Mouse (Mus musculus): Measurements from ENCODE around the gene Gm29776. TPM values are rescaled to one million over a fixed set of nuclear protein-coding genes. Genes with fewer than 3 reads are reported as not detected.

The Gm29776 gene
- polyA plus RNA-seq, 1 experiment from 2014 or later, result 0.32 TPM

DNA sequence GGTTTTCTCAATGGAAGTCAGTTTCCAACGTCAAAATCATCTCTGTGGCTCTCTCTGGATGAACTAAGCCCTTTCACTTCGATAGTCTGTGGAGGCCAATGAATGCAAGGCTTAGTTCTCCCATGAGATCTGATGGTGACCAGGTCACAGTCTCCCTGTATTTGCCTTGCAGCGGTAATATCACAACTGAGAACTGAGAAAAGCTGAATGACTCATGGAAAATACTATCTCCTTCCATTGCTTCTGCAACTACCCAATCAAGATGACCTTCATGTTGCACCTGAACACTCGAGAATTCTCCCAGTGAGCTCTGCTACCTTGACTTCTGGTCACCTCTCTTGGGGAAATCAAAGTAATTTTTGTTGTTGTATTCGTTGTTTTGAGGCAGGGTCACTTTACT is 28.9 kb upstream of the Gm29776 start:
- Histone ChIP-seq H3K36me3 (replicated peaks) (0 out of 2 replicates have a peak, but pooled peaks cover 2% of the 10 kb centered on the region), H3K4me1 (no peaks in the 10 kb centered on the region), H3K4me3 (no peak overlapping the region), H3K4me2 (no peak overlapping the region), H3K9me3 (no peaks in the 10 kb centered on the region), H3K27ac (no peak overlapping the region), H3K27me3 (replicated peaks) (no peaks in the 10 kb centered on the region), H3K9ac (no peak overlapping the region)
- ATAC-seq (replicated peaks), result no peak
- 78% methylated on average over 5 of the region's 5 CpGs for WGBS

DNA sequence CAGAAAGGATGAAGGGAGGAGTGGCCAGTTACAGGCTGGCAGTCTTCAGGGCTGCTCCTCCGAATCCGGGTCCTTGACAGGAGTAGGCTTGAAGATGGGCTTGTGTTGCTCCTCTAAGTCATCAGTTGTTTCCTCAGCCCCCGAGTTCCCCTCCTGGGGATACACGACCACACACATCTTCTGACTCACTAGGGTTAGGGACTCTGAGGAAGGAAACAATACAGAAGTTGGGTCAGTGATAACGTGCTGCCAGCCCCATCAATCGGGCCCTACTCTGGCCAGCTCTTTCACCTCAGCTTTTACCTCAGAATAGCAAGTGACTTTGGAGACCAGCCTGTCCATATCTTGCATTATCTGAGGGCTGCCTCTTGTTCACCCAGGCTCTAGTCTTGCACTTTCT is 25.4 kb upstream of the Gm29776 start:
- 81% methylated on average over 6 of the region's 6 CpGs for WGBS
- Histone ChIP-seq H3K9ac (no peak overlapping the region), H3K4me1 (no peaks in the 10 kb centered on the region), H3K9me3 (no peaks in the 10 kb centered on the region), H3K4me2 (no peak overlapping the region), H3K27ac (no peak overlapping the region), H3K27me3 (replicated peaks) (no peaks in the 10 kb centered on the region), H3K4me3 (no peak overlapping the region), H3K36me3 (replicated peaks) (0 out of 2 replicates have a peak, but pooled peaks cover 2% of the 10 kb centered on the region)
- ATAC-seq (replicated peaks), result no peak

DNA sequence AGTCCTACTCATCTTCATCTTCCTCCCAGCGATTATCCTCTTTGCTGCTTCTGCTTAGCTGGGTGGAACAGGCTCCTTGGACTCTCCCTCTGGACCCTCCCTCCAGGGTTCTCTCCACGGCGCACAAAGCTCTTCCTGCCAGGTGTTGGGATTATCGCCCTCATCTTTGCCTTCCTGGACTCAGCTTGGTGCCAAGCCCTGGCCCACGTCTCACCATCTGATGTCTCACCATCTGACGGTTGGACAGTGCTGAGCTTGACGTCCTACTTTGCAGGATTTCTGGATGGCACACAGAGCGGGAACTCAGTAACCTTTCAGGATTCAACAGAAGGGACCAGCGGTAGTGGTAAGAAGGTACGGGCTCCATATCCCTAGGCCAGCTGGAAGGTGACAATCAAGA is 23.1 kb upstream of the Gm29776 start:
- H3K27ac ChIP-seq, result no peak overlapping the region
- H3K4me2 ChIP-seq, result no peak overlapping the region
- H3K36me3 ChIP-seq (replicated peaks), result 0 out of 2 replicates have a peak, but pooled peaks cover 2% of the 10 kb centered on the region
- H3K27me3 ChIP-seq (replicated peaks), result no peaks in the 10 kb centered on the region
- no peaks in the 10 kb centered on the region for H3K9me3 ChIP-seq
- ATAC-seq (replicated peaks), result no peak
- no peak overlapping the region for H3K4me3 ChIP-seq
- no peak overlapping the region for H3K9ac ChIP-seq
- H3K4me1 ChIP-seq, result no peaks in the 10 kb centered on the region
- WGBS, result 78% methylated on average over 10 of the region's 10 CpGs

DNA sequence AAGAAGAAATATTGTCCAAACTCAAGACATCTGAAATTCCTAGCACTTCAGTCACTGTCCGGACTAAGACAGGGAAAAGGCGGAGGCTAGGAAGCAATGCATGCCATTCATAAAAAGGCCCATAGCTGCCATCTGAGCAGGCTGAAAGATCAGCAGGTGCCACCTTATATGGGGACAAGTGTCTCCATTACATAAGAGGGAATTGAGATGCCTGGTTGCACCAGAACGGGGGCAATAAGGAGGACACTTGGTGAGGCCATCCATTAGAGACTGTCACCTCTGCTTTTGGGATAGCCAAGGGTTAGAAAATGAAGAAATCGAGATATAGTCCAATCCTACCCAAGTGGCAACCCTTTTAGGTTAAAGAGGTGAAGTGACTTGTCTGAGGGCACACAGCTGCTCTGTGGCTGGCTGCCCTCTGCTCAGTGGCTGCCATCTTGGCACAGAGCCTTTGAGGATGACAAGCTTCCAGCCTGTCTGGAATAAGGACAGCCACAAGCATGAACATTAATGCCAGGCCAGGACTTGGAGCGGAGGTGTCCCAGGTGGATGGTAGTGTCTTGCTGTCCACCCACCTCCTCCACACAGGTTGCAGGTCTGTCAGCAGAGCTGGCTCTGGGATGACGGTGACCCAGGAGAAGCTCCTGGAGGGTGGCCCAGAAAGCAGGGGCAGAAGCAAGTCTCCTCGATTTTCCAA is 22.2 kb upstream of the Gm29776 start:
- no peaks in the 10 kb centered on the region for H3K36me3 ChIP-seq (replicated peaks)
- H3K27ac ChIP-seq, result no peak overlapping the region
- H3K9me3 ChIP-seq, result no peaks in the 10 kb centered on the region
- no peak for ATAC-seq (replicated peaks)
- H3K4me1 ChIP-seq, result no peaks in the 10 kb centered on the region
- no peak overlapping the region for H3K4me3 ChIP-seq
- no peak overlapping the region for H3K9ac ChIP-seq
- WGBS, result 86% methylated on average over 7 of the region's 7 CpGs
- H3K4me2 ChIP-seq, result no peak overlapping the region
- H3K27me3 ChIP-seq (replicated peaks), result no peaks in the 10 kb centered on the region

DNA sequence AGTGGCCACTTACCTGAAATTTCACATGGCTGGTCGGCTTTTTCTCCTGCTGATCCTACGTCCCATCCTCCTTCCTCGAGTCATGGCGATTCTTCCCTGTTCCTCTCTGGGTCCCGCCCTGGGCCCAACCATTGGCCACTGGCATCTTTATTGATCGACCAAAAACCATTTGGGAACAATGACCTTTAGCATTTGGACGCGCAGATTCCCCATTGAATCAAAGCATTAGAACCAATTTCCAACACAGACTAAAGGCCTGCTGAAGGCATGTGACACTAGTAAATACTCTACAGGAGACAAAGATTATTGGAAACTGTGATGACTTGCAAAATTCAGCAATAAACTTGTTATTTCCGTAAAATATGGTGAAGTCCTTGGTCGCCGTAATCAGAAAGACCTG is 21.4 kb upstream of the Gm29776 start:
- peaks cover 4% of the 10 kb centered on the region for H3K4me1 ChIP-seq
- no peak for ATAC-seq (replicated peaks)
- no peak overlapping the region for H3K9ac ChIP-seq
- 94% methylated on average over 11 of the region's 11 CpGs for WGBS
- H3K36me3 ChIP-seq (replicated peaks), result no peaks in the 10 kb centered on the region
- no peak overlapping the region for H3K27ac ChIP-seq
- H3K4me2 ChIP-seq, result no peak overlapping the region
- no peaks in the 10 kb centered on the region for H3K27me3 ChIP-seq (replicated peaks)
- H3K4me3 ChIP-seq, result no peak overlapping the region
- H3K9me3 ChIP-seq, result no peaks in the 10 kb centered on the region

DNA sequence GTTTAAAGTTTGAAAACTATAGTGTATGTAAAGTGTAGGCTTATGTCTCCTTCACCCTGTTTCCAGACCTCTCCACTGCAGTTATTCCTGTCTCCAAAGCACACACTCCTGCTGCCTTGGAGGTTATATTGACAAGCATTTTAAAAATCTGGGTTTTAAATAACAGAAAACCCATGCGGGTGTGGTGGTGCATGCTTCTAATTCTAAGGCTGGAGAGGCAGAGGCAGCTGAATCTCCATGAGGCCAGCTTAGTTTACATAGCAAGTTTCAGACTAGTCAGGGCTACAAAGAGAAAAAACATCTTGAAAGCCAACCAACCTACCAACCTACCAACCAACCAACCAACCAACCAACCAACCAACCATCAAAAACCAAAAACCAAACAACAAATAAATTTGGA is 16.8 kb upstream of the Gm29776 start:
- no peaks in the 10 kb centered on the region for H3K27me3 ChIP-seq (replicated peaks)
- 0 out of 2 replicates have a peak overlapping the region, but pooled peaks have one; percentile 43 for H3K4me3 ChIP-seq
- H3K9ac ChIP-seq, result no peak overlapping the region
- H3K9me3 ChIP-seq, result no peaks in the 10 kb centered on the region
- no peak overlapping the region for H3K27ac ChIP-seq
- no peak for ATAC-seq (replicated peaks)
- H3K36me3 ChIP-seq (replicated peaks), result no peaks in the 10 kb centered on the region
- WGBS, result 70% methylated on average over 1 of the region's 1 CpGs
- peak overlapping the region; percentile 77 for H3K4me2 ChIP-seq
- H3K4me1 ChIP-seq, result peaks cover 15% of the 10 kb centered on the region

DNA sequence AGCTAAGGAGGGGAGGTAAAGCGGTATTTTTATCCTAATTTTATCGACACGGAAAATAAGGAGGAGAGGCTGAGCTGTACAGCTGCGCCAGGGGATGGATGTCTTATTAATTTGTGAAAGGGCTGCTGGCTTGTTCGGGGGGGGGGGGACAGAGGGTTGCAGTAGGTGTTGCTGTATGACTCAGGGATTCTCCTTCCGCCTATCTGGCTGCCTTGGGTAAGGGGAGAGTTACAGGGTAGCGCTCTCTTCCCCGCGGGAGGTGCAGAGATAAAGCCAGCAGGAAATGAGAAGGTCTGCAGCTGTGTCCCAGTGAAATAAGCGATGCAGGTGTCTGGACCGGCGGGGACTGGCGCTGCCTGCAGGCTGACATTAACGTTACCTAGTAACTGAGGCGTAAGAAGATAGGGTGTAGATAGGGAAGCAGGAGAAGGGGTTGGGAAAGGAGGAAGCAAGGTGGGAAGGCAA is 16.0 kb upstream of the Gm29776 start:
- H3K27me3 ChIP-seq (replicated peaks), result no peaks in the 10 kb centered on the region
- H3K27ac ChIP-seq, result peak overlapping the region; percentile 71
- 1% methylated on average over 15 of the region's 15 CpGs for WGBS
- peak overlapping the region; percentile 46 for H3K9ac ChIP-seq
- ATAC-seq (replicated peaks), result peak; percentile 82
- no peaks in the 10 kb centered on the region for H3K36me3 ChIP-seq (replicated peaks)
- peak overlapping the region; percentile 43 for H3K4me3 ChIP-seq
- H3K4me1 ChIP-seq, result peaks cover 15% of the 10 kb centered on the region
- H3K9me3 ChIP-seq, result no peaks in the 10 kb centered on the region
- peak overlapping the region; percentile 77 for H3K4me2 ChIP-seq

DNA sequence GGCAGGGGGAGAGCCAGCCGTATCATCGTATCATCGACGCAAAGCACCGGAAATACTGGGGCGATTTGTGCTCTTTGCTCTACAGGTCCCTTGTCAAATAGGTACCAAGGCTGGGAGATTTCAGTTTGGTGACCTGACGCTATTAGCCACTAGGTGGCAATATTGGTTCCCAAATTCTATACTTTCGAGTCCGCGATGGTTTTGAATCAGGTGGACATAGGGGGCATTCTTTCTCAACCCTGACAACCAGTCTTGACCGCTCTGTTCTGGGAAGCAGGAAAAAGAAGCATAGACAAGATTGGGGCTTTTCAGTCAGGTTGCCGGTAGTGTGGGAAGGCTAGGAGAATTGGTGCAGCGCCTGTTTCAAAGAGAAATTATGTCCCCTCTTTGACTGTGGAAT is 15.5 kb upstream of the Gm29776 start:
- ATAC-seq (replicated peaks), result peak; percentile 85
- peak overlapping the region; percentile 71 for H3K27ac ChIP-seq
- no peaks in the 10 kb centered on the region for H3K36me3 ChIP-seq (replicated peaks)
- H3K9me3 ChIP-seq, result no peaks in the 10 kb centered on the region
- H3K4me3 ChIP-seq, result peak overlapping the region; percentile 43
- peak overlapping the region; percentile 77 for H3K4me2 ChIP-seq
- 2% methylated on average over 13 of the region's 13 CpGs for WGBS
- H3K27me3 ChIP-seq (replicated peaks), result no peaks in the 10 kb centered on the region
- H3K4me1 ChIP-seq, result peaks cover 15% of the 10 kb centered on the region
- H3K9ac ChIP-seq, result peak overlapping the region; percentile 46

DNA sequence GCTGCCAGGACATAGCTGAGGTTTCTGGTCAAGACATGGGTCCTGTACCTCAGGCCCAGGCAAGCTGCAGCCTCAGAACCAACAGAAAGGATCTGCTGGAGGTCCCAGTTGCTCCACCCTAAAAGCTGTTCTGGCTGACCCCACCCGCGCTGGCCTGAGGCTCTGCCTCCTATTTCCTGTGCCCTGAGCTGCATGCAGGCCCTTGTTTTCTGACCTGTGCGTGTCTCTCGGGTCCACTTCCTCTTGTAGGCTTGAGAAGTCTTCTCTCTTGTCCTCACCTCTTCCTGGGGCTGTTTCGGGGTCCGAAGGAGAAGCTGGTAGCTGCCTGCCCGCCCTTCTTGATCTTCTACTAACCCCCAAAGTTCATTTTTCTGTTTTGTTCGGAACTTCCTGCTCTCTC is 14.2 kb upstream of the Gm29776 start:
- no peak overlapping the region for H3K9ac ChIP-seq
- H3K27ac ChIP-seq, result no peak overlapping the region
- no peak overlapping the region for H3K4me2 ChIP-seq
- WGBS, result 76% methylated on average over 8 of the region's 8 CpGs
- H3K36me3 ChIP-seq (replicated peaks), result no peaks in the 10 kb centered on the region
- no peak overlapping the region for H3K4me3 ChIP-seq
- H3K27me3 ChIP-seq (replicated peaks), result no peaks in the 10 kb centered on the region
- peaks cover 15% of the 10 kb centered on the region for H3K4me1 ChIP-seq
- no peaks in the 10 kb centered on the region for H3K9me3 ChIP-seq
- ATAC-seq (replicated peaks), result no peak

DNA sequence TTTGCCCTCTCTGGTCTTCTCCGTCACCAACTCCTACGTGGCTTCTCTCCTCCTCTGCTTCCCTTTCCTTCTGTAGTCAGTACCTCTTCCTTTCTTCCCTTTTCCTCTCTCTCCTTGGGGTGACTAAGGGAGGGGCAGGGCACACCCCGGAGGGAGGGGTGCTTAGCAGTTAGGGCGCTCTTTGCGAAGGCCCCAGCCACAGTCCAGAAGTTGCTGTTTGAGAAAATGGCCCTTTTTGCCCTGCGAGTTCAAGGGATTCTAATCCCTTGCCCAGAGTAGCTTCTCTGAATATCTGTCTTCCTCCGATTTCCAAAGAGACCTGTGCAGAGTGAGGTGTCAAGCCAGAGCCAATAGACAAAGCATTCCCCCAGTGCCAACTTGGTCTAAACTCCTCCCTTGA is 13.4 kb upstream of the Gm29776 start, which contains the start of gene Cebpe:
Gene Cebpe (minus strand): TSS at position 101 of the 400 bp plus-strand sequence.
- ATAC-seq (replicated peaks), result no peak
- H3K27me3 ChIP-seq (replicated peaks), result no peaks in the 10 kb centered on the region
- WGBS, result 83% methylated on average over 7 of the region's 7 CpGs

DNA sequence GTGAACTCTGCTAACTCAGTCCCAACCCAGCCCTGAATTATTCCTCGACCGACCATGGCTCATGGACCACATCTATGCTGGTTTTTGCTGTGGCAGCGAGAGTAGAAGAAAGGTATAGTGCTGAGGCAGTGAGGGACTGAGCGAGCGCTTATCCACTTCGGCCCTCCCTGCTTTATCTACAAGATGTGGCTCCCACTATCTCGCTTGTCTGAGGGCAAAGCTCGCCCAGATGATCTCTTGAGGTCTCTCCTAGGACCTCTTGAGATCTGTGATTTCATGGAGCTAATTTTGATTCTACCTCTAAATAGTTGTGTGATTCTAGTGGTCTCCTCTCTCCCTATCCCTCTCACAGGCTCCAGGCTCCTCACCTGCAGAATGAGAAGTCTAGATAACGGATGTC is 10.4 kb upstream of the Gm29776 start:
- no peak overlapping the region for H3K4me3 ChIP-seq
- no peak overlapping the region for H3K9ac ChIP-seq
- 84% methylated on average over 9 of the region's 9 CpGs for WGBS
- no peaks in the 10 kb centered on the region for H3K27me3 ChIP-seq (replicated peaks)
- no peaks in the 10 kb centered on the region for H3K9me3 ChIP-seq
- ATAC-seq (replicated peaks), result no peak
- peaks cover 2% of the 10 kb centered on the region; the same call in 1 of the 2 replicates for H3K4me1 ChIP-seq
- no peak overlapping the region for H3K27ac ChIP-seq
- no peak overlapping the region for H3K4me2 ChIP-seq
- no peaks in the 10 kb centered on the region for H3K36me3 ChIP-seq (replicated peaks)

More for the DNA sequence above, 13.4 kb upstream of the Gm29776 start, which contains the start of gene Cebpe:
- Histone ChIP-seq H3K9me3 (no peaks in the 10 kb centered on the region), H3K36me3 (replicated peaks) (no peaks in the 10 kb centered on the region), H3K9ac (no peak within 1 kb of the TSS), H3K4me3 (no peak within 1 kb of the TSS), H3K4me1 (peaks cover 15% of the 10 kb centered on the region), H3K4me2 (no peak within 1 kb of the TSS), H3K27ac (no peak within 1 kb of the TSS)

DNA sequence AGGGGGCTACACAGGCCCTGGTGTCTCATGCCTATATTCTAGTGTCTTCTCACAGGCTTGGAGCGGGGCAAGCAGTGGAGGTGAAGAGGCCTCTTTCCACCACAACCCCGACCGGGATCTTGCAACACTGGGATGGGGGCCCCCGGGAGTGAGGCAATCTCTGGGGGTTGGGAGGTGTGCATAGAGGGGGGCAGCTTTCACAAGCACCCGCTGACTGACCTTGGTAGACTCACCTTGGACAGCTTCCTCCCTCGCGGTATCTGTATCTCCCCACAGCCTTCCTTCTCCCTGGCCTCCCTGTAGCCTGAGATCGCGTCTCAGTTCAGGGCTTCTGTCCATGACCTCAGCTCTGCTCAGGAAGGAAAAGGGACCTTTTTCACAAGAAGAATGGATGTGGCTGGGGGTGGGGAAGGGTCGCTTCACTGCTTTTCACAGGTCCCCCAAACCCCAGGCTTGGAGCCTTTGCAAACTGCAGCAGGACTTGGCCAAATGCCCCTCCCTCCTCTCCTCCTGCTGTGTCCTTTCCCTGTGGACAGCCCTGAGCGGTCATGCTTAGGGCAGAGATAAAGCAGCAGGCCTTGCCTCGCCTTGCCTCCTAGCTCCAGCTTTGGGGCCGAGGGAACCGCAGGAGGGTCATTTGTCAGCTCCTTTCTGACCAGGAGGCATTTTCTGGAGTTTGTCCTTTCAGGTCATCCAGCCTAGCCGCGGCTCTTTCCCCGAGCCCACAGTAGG is 8.1 kb upstream of the Gm29776 start:
- Histone ChIP-seq H3K27me3 (replicated peaks) (no peaks in the 10 kb centered on the region), H3K4me2 (no peak overlapping the region), H3K36me3 (replicated peaks) (no peaks in the 10 kb centered on the region), H3K9me3 (no peaks in the 10 kb centered on the region), H3K4me3 (no peak overlapping the region), H3K9ac (no peak overlapping the region), H3K4me1 (no peaks in the 10 kb centered on the region), H3K27ac (no peak overlapping the region)
- no peak for ATAC-seq (replicated peaks)
- 49% methylated on average over 17 of the region's 17 CpGs for WGBS

Data from midbrain, embryonic 15.5 days (tissue).